Comparison of ENCODE assay signal across 9 mouse cellular contexts in the genomic region with DNA sequence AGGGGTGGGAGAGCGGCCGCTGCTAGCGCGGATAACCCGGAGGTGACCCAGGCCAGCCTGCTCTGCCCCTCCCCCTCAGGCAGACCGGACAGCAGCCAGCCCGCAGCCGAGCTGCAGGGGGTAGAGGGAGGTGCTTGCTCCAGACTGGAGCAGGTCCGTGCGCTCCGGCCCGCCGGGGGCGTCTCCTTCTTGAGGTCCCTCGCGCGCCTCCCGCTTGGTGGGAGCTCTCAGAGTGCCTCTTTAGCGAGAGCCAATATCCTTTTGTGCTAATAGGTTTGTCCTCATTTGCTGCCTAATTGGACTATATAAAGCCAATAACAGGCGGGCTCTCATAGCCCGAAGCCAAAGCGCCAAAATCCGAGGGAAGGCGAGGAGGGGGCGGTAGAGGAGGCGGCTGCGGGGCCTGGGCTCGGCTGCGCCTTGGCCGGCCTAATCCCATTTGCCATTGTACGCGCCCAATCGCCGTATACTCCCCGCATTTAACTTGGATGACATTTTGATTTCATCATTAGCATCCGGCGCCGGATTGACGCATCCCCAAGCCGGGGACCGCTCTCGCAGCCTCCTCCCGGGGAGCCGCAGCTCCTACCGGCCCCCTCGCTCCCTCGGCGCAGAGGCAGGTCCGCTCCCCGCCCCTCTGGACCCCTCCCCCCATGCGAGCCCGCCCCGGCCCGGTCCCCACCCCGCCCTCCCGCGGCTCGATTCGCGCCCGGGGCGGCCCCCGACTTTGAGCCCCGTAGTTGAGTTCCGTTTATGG. TPM values are rescaled to one million over a fixed set of nuclear protein-coding genes. Genes with fewer than 3 reads are reported as not detected.
A peak's percentile ranks its signal among the peaks of the same experiment; 100 is the strongest.
DNase-seq lines count a peak whose midpoint lies in the region; ATAC-seq and TF ChIP-seq lines count a peak whose summit lies in the region.
"Had no signal": no experiment of that assay in that cellular context is flagged by ENCODE, and none has a peak within 500 bp of the region (broad histone marks: within the 10 kb centered on the region; RNA-seq: fewer than 3 reads in every experiment).

Gene Hmx3 (plus strand): TSS at position 753 of the 757 bp plus-strand sequence.

- H3K4me3 ChIP-seq in heart, embryonic 15.5 days, result peak within 1 kb of the TSS; percentile 48
- peak within 1 kb of the TSS in 1 of 2 experiments; percentile 26; a peak in 2 of 4 replicates for H3K4me3 ChIP-seq in liver, embryonic 14.5 days (ENCODE audit: insufficient read depth in 1 of 2, low read depth in 2 of 2, low read length in 2 of 2)
- H3K4me3 ChIP-seq in stomach, embryonic 16.5 days (replicated peaks; ENCODE audit: low read length), result peak within 1 kb of the TSS; percentile 42
- H3K4me3 ChIP-seq: erythroblast, embryonic 14.5 days had no signal

- H3K4me1 ChIP-seq in heart, embryonic 15.5 days (replicated peaks), result peaks cover 31% of the 10 kb centered on the region
- H3K4me1 ChIP-seq in liver, embryonic 14.5 days (replicated peaks; ENCODE audit: control insufficient read depth in 2 of 2, insufficient read depth in 2 of 2, low read length in 1 of 2), result no peaks in the 10 kb centered on the region
- H3K4me1 ChIP-seq in stomach, embryonic 16.5 days (ENCODE audit: control insufficient read depth, insufficient read depth, low read length), result peaks cover 23% of the 10 kb centered on the region

- no peak for ATAC-seq in heart, embryonic 15.5 days (replicated peaks; ENCODE audit: insufficient number of reproducible peaks, insufficient read depth, low FRiP score, low read depth)
- ATAC-seq in liver, embryonic 14.5 days (ENCODE audit: insufficient read depth), result no peak
- peak; percentile 20; the same call in 1 of the 2 replicates for ATAC-seq in stomach, embryonic 16.5 days (ENCODE audit: insufficient read depth, low FRiP score)

- H3K4me2 ChIP-seq in heart, embryonic 15.5 days, result peak within 1 kb of the TSS; percentile 73
- H3K4me2 ChIP-seq in liver, embryonic 14.5 days (ENCODE audit: low read depth), result peak within 1 kb of the TSS; percentile 31; the same call in 1 of the 2 replicates
- H3K4me2 ChIP-seq in stomach, embryonic 16.5 days (ENCODE audit: low read depth, low read length), result peak within 1 kb of the TSS; percentile 53

- H3K27me3 ChIP-seq in heart, embryonic 15.5 days, result peaks cover 99% of the 10 kb centered on the region
- H3K27me3 ChIP-seq in liver, embryonic 14.5 days (ENCODE audit: control insufficient read depth, insufficient read depth, low read length), result peaks cover 77% of the 10 kb centered on the region
- H3K27me3 ChIP-seq in stomach, embryonic 16.5 days (ENCODE audit: control insufficient read depth, insufficient read depth, low read length), result peaks cover 82% of the 10 kb centered on the region

- no peak for TF ChIP-seq CTCF in liver, embryonic 14.5 days (IDR thresholded peaks at IDR 0.05; ENCODE audit: low read depth)

- no peak within 1 kb of the TSS for H3K9ac ChIP-seq in heart, embryonic 15.5 days
- no peak within 1 kb of the TSS for H3K9ac ChIP-seq in liver, embryonic 14.5 days (replicated peaks)
- peak within 1 kb of the TSS; percentile 16; the same call in 1 of the 2 replicates for H3K9ac ChIP-seq in stomach, embryonic 16.5 days (ENCODE audit: low read length)

- no peak for TF ChIP-seq EP300 in liver, embryonic 14.5 days (IDR thresholded peaks at IDR 0.05; ENCODE audit: low read depth)

- H3K27ac ChIP-seq in heart, embryonic 15.5 days, result no peak within 1 kb of the TSS
- no peak within 1 kb of the TSS for H3K27ac ChIP-seq in liver, embryonic 14.5 days
- H3K27ac ChIP-seq in stomach, embryonic 16.5 days (ENCODE audit: low read length), result no peak within 1 kb of the TSS

- peak; percentile 28 for DNase-seq in adrenal gland, adult 2 months
- DNase-seq in adrenal gland, postnatal 14 days, result no peak
- peak; percentile 53 for DNase-seq in WW6 (ENCODE audit: low read depth, low spot score)
- DNase-seq in liver, embryonic 14.5 days (ENCODE audit: low read depth in 3 of 3, low spot score in 3 of 3), result no peak
- DNase-seq in thymus, postnatal 10 days (ENCODE audit: low spot score in 2 of 2), result no peak
- DNase-seq in cerebellum, adult 9-10 months, result no peak

- no peaks in the 10 kb centered on the region for H3K36me3 ChIP-seq in heart, embryonic 15.5 days
- H3K36me3 ChIP-seq in liver, embryonic 14.5 days (replicated peaks; ENCODE audit: control insufficient read depth, insufficient read depth, low read depth), result no peaks in the 10 kb centered on the region
- H3K36me3 ChIP-seq in stomach, embryonic 16.5 days (ENCODE audit: control insufficient read depth, insufficient read depth, low read length), result no peaks in the 10 kb centered on the region

- under 1% methylated on average over 54 of the region's 65 CpGs for WGBS in heart, embryonic 15.5 days
- WGBS in liver, embryonic 14.5 days (ENCODE audit: insufficient replicate concordance), result under 1% methylated on average over 62 of the region's 65 CpGs
- under 1% methylated on average over 63 of the region's 65 CpGs for WGBS in stomach, embryonic 16.5 days

- no peaks in the 10 kb centered on the region for H3K9me3 ChIP-seq in heart, embryonic 15.5 days (replicated peaks)
- no peaks in the 10 kb centered on the region for H3K9me3 ChIP-seq in liver, embryonic 14.5 days (ENCODE audit: control insufficient read depth, low read length)
- H3K9me3 ChIP-seq in stomach, embryonic 16.5 days (replicated peaks; ENCODE audit: control insufficient read depth, low read length), result no peaks in the 10 kb centered on the region

RNA-seq across cellular contexts. Expression of gene Hmx3, which starts in this region (rescaled TPM):
- total RNA-seq in adrenal gland, adult 2 months (2021), result not detected
- not detected in 2 replicates for polyA plus RNA-seq in adrenal gland, adult 2 months (2012; rRNA removed)
- total RNA-seq in adrenal gland, postnatal 14 days (2021), result not detected in 2 replicates
- not detected in 2 replicates for polyA plus RNA-seq in heart, embryonic 15.5 days (2015; fragmentation: Nextera tagmentation; extraction: Ambion mirVana)
- polyA plus RNA-seq in liver, embryonic 14.5 days (2012; rRNA removed), result not detected in 2 replicates
- not detected in 2 replicates for polyA plus RNA-seq in liver, embryonic 14.5 days (2014; fragmentation: Nextera tagmentation; extraction: Ambion mirVana)
- 0.15 and 0.32 TPM in 2 replicates for polyA plus RNA-seq in stomach, embryonic 16.5 days (2015; fragmentation: Nextera tagmentation; extraction: Ambion mirVana)
- polyA plus RNA-seq: erythroblast, embryonic 14.5 days had no signal

Comparison
In these comparisons a context has a peak if more than half of its experiments do, and no peak if none do; other contexts are left out.
1. Peak in DNase-seq in adrenal gland, adult 2 months; RNA of the gene not detected or under 1 TPM.
2. Peak in ATAC-seq, H3K4me3 ChIP-seq, H3K9ac ChIP-seq and H3K4me2 ChIP-seq in stomach, embryonic 16.5 days; RNA of the gene not detected or under 1 TPM.